Mouse (Mus musculus) neural tube, embryonic 15.5 days (tissue): ENCODE data around the gene Mrps18c. TPM values are rescaled to one million over a fixed set of nuclear protein-coding genes. Genes with fewer than 3 reads are reported as not detected.

Experiments
- ATAC-seq: fragments of 200-750 bp; cut with Nextera tagmentation; 2 replicates; pipeline ENCODE4 v1.8.0; 2017; ENCODE audit warnings: mild to moderate bottlenecking, moderate TSS enrichment, moderate library complexity; ENCODE audit not compliant: low FRiP score
- H3K27ac ChIP-seq: fragments of 300-500 bp; sonication (generic); replicated peaks from 2 replicates; pipeline ENCODE4 v1.5.1; 2015; ENCODE audit warnings: mild to moderate bottlenecking, inconsistent platforms
- H3K27me3 ChIP-seq: fragments of 300-500 bp; sonication (generic); replicated peaks from 2 replicates; pipeline ENCODE4 v1.6.1; 2015; ENCODE audit warnings: inconsistent platforms
- H3K36me3 ChIP-seq: fragments of 300-500 bp; sonication (generic); 2 replicates; pipeline ENCODE4 v1.6.1; 2015; ENCODE audit warnings: inconsistent platforms
- H3K4me1 ChIP-seq: fragments of 300-500 bp; sonication (generic); 2 replicates; pipeline ENCODE4 v1.6.1; 2015; ENCODE audit warnings: inconsistent platforms
- H3K4me2 ChIP-seq: fragments of 300-500 bp; sonication (generic); 2 replicates; pipeline ENCODE4 v1.6.1; 2015; ENCODE audit warnings: inconsistent platforms, mild to moderate bottlenecking, moderate library complexity
- H3K4me3 ChIP-seq: fragments of 300-500 bp; sonication (generic); replicated peaks from 2 replicates; pipeline ENCODE4 v1.5.1; 2015; ENCODE audit warnings: mild to moderate bottlenecking, inconsistent platforms
- H3K9ac ChIP-seq: fragments of 300-500 bp; sonication (generic); replicated peaks from 2 replicates; pipeline ENCODE4 v1.6.1; 2015; ENCODE audit warnings: mild to moderate bottlenecking, inconsistent platforms
- H3K9me3 ChIP-seq: fragments of 300-500 bp; sonication (generic); replicated peaks from 2 replicates; pipeline ENCODE4 v1.6.1; 2016; ENCODE audit warnings: inconsistent platforms
- WGBS: fragments of 180-500 bp; shearing (Covaris S2); methylation state at CpG from one replicate; pipeline ENCODE4 v1.1.7; 2015; ENCODE audit warnings: mixed read lengths; 5-methylcytosine and 5-hydroxymethylcytosine counted together
- polyA plus RNA-seq: library from polyadenylated mRNA; unstranded; fragments of >200 nt; fragmentation: Nextera tagmentation; extraction: Ambion mirVana; gene quantifications from 2 replicates; pipeline ENCODE4 v1.2.1, GENCODE M21; 2015

The Mrps18c gene
- polyA plus RNA-seq, 1 experiment from 2014 or later, result 160 TPM

- 84% methylated on average over 3 of the region's 3 CpGs for WGBS
Measured at GRCm38 (mm10) chr5:100832680-100833079, 34.3 kb downstream of the Mrps18c start.

GRCm38 (mm10) chr5:100833841-100834240, 35.4 kb downstream of the Mrps18c start:
- no peaks in the 10 kb centered on the region for H3K36me3 ChIP-seq
- H3K4me2 ChIP-seq, result no peak overlapping the region
- no peak for ATAC-seq
- WGBS, result 92% methylated on average over 2 of the region's 2 CpGs
- no peak overlapping the region for H3K9ac ChIP-seq
- no peaks in the 10 kb centered on the region for H3K4me1 ChIP-seq
- H3K27ac ChIP-seq, result no peak overlapping the region
- H3K9me3 ChIP-seq, result no peaks in the 10 kb centered on the region
- no peak overlapping the region for H3K4me3 ChIP-seq
- no peaks in the 10 kb centered on the region for H3K27me3 ChIP-seq

More at GRCm38 (mm10) chr5:100832680-100833079, 34.3 kb downstream of the Mrps18c start:
- H3K36me3 ChIP-seq, result no peaks in the 10 kb centered on the region
- no peak overlapping the region for H3K9ac ChIP-seq
- no peaks in the 10 kb centered on the region for H3K9me3 ChIP-seq
- ATAC-seq, result no peak
- H3K4me2 ChIP-seq, result no peak overlapping the region
- no peaks in the 10 kb centered on the region for H3K4me1 ChIP-seq
- H3K4me3 ChIP-seq, result no peak overlapping the region
- no peaks in the 10 kb centered on the region for H3K27me3 ChIP-seq
- no peak overlapping the region for H3K27ac ChIP-seq

GRCm38 (mm10) chr5:100835862-100836538, 37.6 kb downstream of the Mrps18c start:
- H3K36me3 ChIP-seq, result no peaks in the 10 kb centered on the region

GRCm38 (mm10) chr5:100837907-100838306, 39.5 kb downstream of the Mrps18c start:
- Histone ChIP-seq H3K4me1 (no peaks in the 10 kb centered on the region), H3K9ac (no peak overlapping the region), H3K27me3 (peaks cover 1% of the 10 kb centered on the region; the same call in 1 of the 2 replicates), H3K4me2 (no peak overlapping the region), H3K36me3 (no peaks in the 10 kb centered on the region), H3K27ac (no peak overlapping the region), H3K9me3 (no peaks in the 10 kb centered on the region), H3K4me3 (no peak overlapping the region)
- 87% methylated on average over 7 of the region's 7 CpGs for WGBS
- no peak for ATAC-seq

More at GRCm38 (mm10) chr5:100835862-100836538, 37.6 kb downstream of the Mrps18c start:
- no peak overlapping the region for H3K4me2 ChIP-seq
- H3K9me3 ChIP-seq, result no peaks in the 10 kb centered on the region
- H3K27me3 ChIP-seq, result no peaks in the 10 kb centered on the region
- WGBS, result 78% methylated on average over 9 of the region's 9 CpGs
- no peaks in the 10 kb centered on the region for H3K4me1 ChIP-seq
- H3K9ac ChIP-seq, result no peak overlapping the region
- H3K4me3 ChIP-seq, result no peak overlapping the region
- no peak overlapping the region for H3K27ac ChIP-seq
- ATAC-seq, result no peak

- ATAC-seq, result no peak
- Histone ChIP-seq H3K27ac (no peak overlapping the region), H3K9me3 (no peaks in the 10 kb centered on the region), H3K4me2 (no peak overlapping the region), H3K4me1 (peaks cover 22% of the 10 kb centered on the region), H3K36me3 (no peaks in the 10 kb centered on the region), H3K27me3 (peaks cover 54% of the 10 kb centered on the region), H3K9ac (no peak overlapping the region), H3K4me3 (no peak overlapping the region)
- 57% methylated on average over 3 of the region's 3 CpGs for WGBS
Measured at GRCm38 (mm10) chr5:100844485-100844884, 46.1 kb downstream of the Mrps18c start.

- H3K36me3 ChIP-seq, result no peaks in the 10 kb centered on the region
- peak within 1 kb of the TSS; percentile 99 for H3K4me2 ChIP-seq
- H3K9ac ChIP-seq, result peak within 1 kb of the TSS; percentile 54
- H3K4me3 ChIP-seq, result peak within 1 kb of the TSS; percentile 56
- H3K27me3 ChIP-seq, result peaks cover 55% of the 10 kb centered on the region
- no peaks in the 10 kb centered on the region for H3K9me3 ChIP-seq
- ATAC-seq, result no peak
- H3K27ac ChIP-seq, result no peak within 1 kb of the TSS
- H3K4me1 ChIP-seq, result peaks cover 22% of the 10 kb centered on the region
- WGBS, result under 1% methylated on average over 16 of the region's 16 CpGs
Measured at GRCm38 (mm10) chr5:100845485-100845847, 47.0 kb downstream of the Mrps18c start, which contains the start of gene Gpat3. Gene Gpat3, plus strand, starts transcription at chr5:100845713.

- H3K9ac ChIP-seq, result peak overlapping the region; percentile 54
- H3K36me3 ChIP-seq, result no peaks in the 10 kb centered on the region
- peaks cover 55% of the 10 kb centered on the region for H3K27me3 ChIP-seq
- peak overlapping the region; percentile 99 for H3K4me2 ChIP-seq
- H3K4me3 ChIP-seq, result peak overlapping the region; percentile 56
- no peaks in the 10 kb centered on the region for H3K9me3 ChIP-seq
- ATAC-seq, result peak; percentile 66
- under 1% methylated on average over 51 of the region's 52 CpGs for WGBS
- no peak overlapping the region for H3K27ac ChIP-seq
- H3K4me1 ChIP-seq, result peaks cover 22% of the 10 kb centered on the region
Measured at GRCm38 (mm10) chr5:100845848-100846598, 47.6 kb downstream of the Mrps18c start.

- Histone ChIP-seq H3K4me2 (peak overlapping the region; percentile 99), H3K4me3 (peak overlapping the region; percentile 56), H3K27ac (no peak overlapping the region), H3K9me3 (no peaks in the 10 kb centered on the region), H3K9ac (peak overlapping the region; percentile 54), H3K36me3 (no peaks in the 10 kb centered on the region), H3K4me1 (peaks cover 22% of the 10 kb centered on the region), H3K27me3 (peaks cover 55% of the 10 kb centered on the region)
- under 1% methylated on average over 22 of the region's 22 CpGs for WGBS
- ATAC-seq, result peak; percentile 55
Measured at GRCm38 (mm10) chr5:100846599-100846920, 48.1 kb downstream of the Mrps18c start.

GRCm38 (mm10) chr5:100847143-100847542, 48.7 kb downstream of the Mrps18c start:
- Histone ChIP-seq H3K27me3 (peaks cover 55% of the 10 kb centered on the region), H3K4me3 (peak overlapping the region; percentile 56), H3K4me2 (peak overlapping the region; percentile 99)

GRCm38 (mm10) chr5:100853963-100854362, 55.5 kb downstream of the Mrps18c start:
- H3K9me3 ChIP-seq, result no peaks in the 10 kb centered on the region
- no peak overlapping the region for H3K27ac ChIP-seq
- no peak overlapping the region for H3K4me2 ChIP-seq
- peaks cover 5% of the 10 kb centered on the region; the same call in 1 of the 2 replicates for H3K27me3 ChIP-seq
- 81% methylated on average over 4 of the region's 4 CpGs for WGBS
- H3K4me1 ChIP-seq, result no peaks in the 10 kb centered on the region
- H3K4me3 ChIP-seq, result no peak overlapping the region
- ATAC-seq, result no peak
- no peak overlapping the region for H3K9ac ChIP-seq
- no peaks in the 10 kb centered on the region for H3K36me3 ChIP-seq

More at GRCm38 (mm10) chr5:100847143-100847542, 48.7 kb downstream of the Mrps18c start:
- ATAC-seq, result no peak
- 6% methylated on average over 2 of the region's 2 CpGs for WGBS
- peaks cover 22% of the 10 kb centered on the region for H3K4me1 ChIP-seq
- H3K36me3 ChIP-seq, result no peaks in the 10 kb centered on the region
- H3K9me3 ChIP-seq, result no peaks in the 10 kb centered on the region
- H3K27ac ChIP-seq, result no peak overlapping the region
- H3K9ac ChIP-seq, result no peak overlapping the region
